In genomic region chr2:109916782-109917495, GRCm38 (mm10) we compare ENCODE assay signal across 8 mouse cellular contexts. TPM values are rescaled to one million over a fixed set of nuclear protein-coding genes. Genes with fewer than 3 reads are reported as not detected.
DNase-seq lines count a peak whose midpoint lies in the region; ATAC-seq and TF ChIP-seq lines count a peak whose summit lies in the region.

No protein-coding gene starts in this region.

- no peaks in the 10 kb centered on the region for H3K79me2 ChIP-seq in heart, adult 2 months (replicated peaks; ENCODE audit: control insufficient read depth, insufficient read depth, low read length)

- TF ChIP-seq POLR2A in heart, adult 2 months (IDR thresholded peaks at IDR 0.05; ENCODE audit: insufficient read depth, low read depth, low read length) = no peak
- TF ChIP-seq POLR2A in ES-Bruce4 (IDR thresholded peaks at IDR 0.05; ENCODE audit: insufficient read depth, low read length) = no peak

- no peak for ATAC-seq in forebrain, embryonic 13.5 days
- ATAC-seq in liver, embryonic 13.5 days (ENCODE audit: low read depth) = no peak

- no peaks in the 10 kb centered on the region for H3K27me3 ChIP-seq in heart, adult 2 months (ENCODE audit: control insufficient read depth, insufficient read depth, low read length)
- H3K27me3 ChIP-seq in ES-Bruce4 (ENCODE audit: control insufficient read depth, insufficient read depth, low read length, poor library complexity, severe bottlenecking) = no peaks in the 10 kb centered on the region
- H3K27me3 ChIP-seq in forebrain, embryonic 13.5 days = peaks cover 37% of the 10 kb centered on the region
- peaks cover 4% of the 10 kb centered on the region; the same call in 1 of the 2 replicates for H3K27me3 ChIP-seq in liver, embryonic 13.5 days

- no peak for TF ChIP-seq EP300 in heart, adult 2 months (IDR thresholded peaks at IDR 0.05; ENCODE audit: insufficient read depth, low read depth, low read length)
- TF ChIP-seq EP300 in ES-Bruce4 (IDR thresholded peaks at IDR 0.05; ENCODE audit: insufficient read depth, low read depth, low read length) = no peak

- H3K4me1 ChIP-seq in heart, adult 2 months (ENCODE audit: control insufficient read depth, insufficient read depth, low read length) = peaks cover 5% of the 10 kb centered on the region
- H3K4me1 ChIP-seq in ES-Bruce4 (ENCODE audit: control insufficient read depth, insufficient read depth, low read length) = no peaks in the 10 kb centered on the region
- H3K4me1 ChIP-seq in forebrain, embryonic 13.5 days = peaks cover 20% of the 10 kb centered on the region
- H3K4me1 ChIP-seq in liver, embryonic 13.5 days (replicated peaks) = peaks cover 48% of the 10 kb centered on the region

- TF ChIP-seq CTCF in heart, adult 2 months (IDR thresholded peaks at IDR 0.05) = no peak
- no peak for TF ChIP-seq CTCF in ES-Bruce4 (IDR thresholded peaks at IDR 0.05; ENCODE audit: low read depth, low read length)

- no peak for DNase-seq in heart, adult 2 months
- DNase-seq in heart, postnatal 10 days = no peak
- no peak for DNase-seq in liver, embryonic 13.5 days
- DNase-seq in thymus, adult 18-20 months = no peak
- no peak for DNase-seq in left cerebral cortex, postnatal 25 days (ENCODE audit: low spot score in 2 of 2)
- no peak for DNase-seq in adrenal gland, postnatal 25 days

- H3K9me3 ChIP-seq in ES-Bruce4 (replicated peaks; ENCODE audit: control insufficient read depth, insufficient read depth, low read length, poor library complexity, severe bottlenecking) = no peaks in the 10 kb centered on the region
- no peaks in the 10 kb centered on the region for H3K9me3 ChIP-seq in forebrain, embryonic 13.5 days (replicated peaks)
- H3K9me3 ChIP-seq in liver, embryonic 13.5 days (replicated peaks) = no peaks in the 10 kb centered on the region

- H3K9ac ChIP-seq in heart, adult 2 months (ENCODE audit: low read depth, low read length) = no peak overlapping the region
- peak overlapping the region; percentile 61 for H3K9ac ChIP-seq in ES-Bruce4 (ENCODE audit: low read depth, poor library complexity, severe bottlenecking)
- H3K9ac ChIP-seq in forebrain, embryonic 13.5 days = no peak overlapping the region
- peak overlapping the region; percentile 54 for H3K9ac ChIP-seq in liver, embryonic 13.5 days

- no peak overlapping the region; the same call in 1 of the 2 replicates for H3K27ac ChIP-seq in heart, adult 2 months
- peak overlapping the region; percentile 91 for H3K27ac ChIP-seq in ES-Bruce4 (ENCODE audit: insufficient read depth, low read length)
- H3K27ac ChIP-seq in forebrain, embryonic 13.5 days = no peak overlapping the region
- no peak overlapping the region for H3K27ac ChIP-seq in liver, embryonic 13.5 days

- intact Hi-C loops in heart, adult 2 months (cut with DNase I) = loop anchor here (2.0 to 5.0 kb wide), 3 partner anchors 26 to 100 kb away; partner anchors contain the start of genes Ccdc34 and Lin7c
- intact Hi-C loops in heart, postnatal 10 days (cut with DNase I) = loop anchor here (1.0 kb wide), 1 partner anchor 100 kb away; the partner anchor contains the start of gene Ccdc34
- intact Hi-C loops in left cerebral cortex, postnatal 25 days (cut with DNase I) = loop anchor here (5.0 to 10.0 kb wide), 2 partner anchors 100 to 448 kb away; partner anchors contain the start of genes Ccdc34 and Fibin

- peak overlapping the region; percentile 37 for H3K4me3 ChIP-seq in heart, adult 2 months
- H3K4me3 ChIP-seq in ES-Bruce4 (ENCODE audit: low read depth, low read length) = peak overlapping the region; percentile 40
- H3K4me3 ChIP-seq in forebrain, embryonic 13.5 days = peak overlapping the region; percentile 75
- H3K4me3 ChIP-seq in liver, embryonic 13.5 days (replicated peaks) = peak overlapping the region; percentile 82

- 19% methylated on average over 11 of the region's 11 CpGs for WGBS in heart, adult 2 months
- WGBS in forebrain, embryonic 13.5 days = 3% methylated on average over 11 of the region's 11 CpGs
- 9% methylated on average over 11 of the region's 11 CpGs for WGBS in liver, embryonic 13.5 days (ENCODE audit: insufficient replicate concordance)

- H3K4me2 ChIP-seq in forebrain, embryonic 13.5 days = peak overlapping the region; percentile 88
- peak overlapping the region; percentile 100 for H3K4me2 ChIP-seq in liver, embryonic 13.5 days

- peaks cover 5% of the 10 kb centered on the region; the same call in 1 of the 2 replicates for H3K36me3 ChIP-seq in heart, adult 2 months (ENCODE audit: control insufficient read depth, insufficient read depth, low read length)
- peaks cover 10% of the 10 kb centered on the region; the same call in 1 of the 2 replicates for H3K36me3 ChIP-seq in ES-Bruce4 (ENCODE audit: control insufficient read depth, insufficient read depth, low read length, poor library complexity, severe bottlenecking)
- no peaks in the 10 kb centered on the region for H3K36me3 ChIP-seq in forebrain, embryonic 13.5 days (ENCODE audit: poor library complexity, severe bottlenecking)
- no peaks in the 10 kb centered on the region for H3K36me3 ChIP-seq in liver, embryonic 13.5 days

RNA-seq across cellular contexts. Expression of gene Lgr4, which starts 0.5 kb away (rescaled TPM):
- total RNA-seq in heart, adult 2 months (2021) = 10 to 100 TPM; 22.1 to 23.7 TPM
- 13.5 and 22.7 TPM in 2 replicates for polyA plus RNA-seq in heart, adult 2 months (2012; rRNA removed)
- 10 to 100 TPM; 34.3 to 36.6 TPM for total RNA-seq in heart, postnatal 10 days (2021)
- polyA plus RNA-seq in ES-Bruce4 (2011; ENCODE audit: insufficient read depth, insufficient read length, low read depth, missing spikeins) = 56.5 and 64.2 TPM in 2 replicates
- 2.7 and 3.5 TPM in 2 replicates for polyA plus RNA-seq in forebrain, embryonic 13.5 days (2015; fragmentation: Nextera tagmentation; extraction: Ambion mirVana)
- 3.1 and 3.9 TPM in 2 replicates for polyA plus RNA-seq in liver, embryonic 13.5 days (2015; fragmentation: Nextera tagmentation; extraction: Ambion mirVana)
- total RNA-seq in left cerebral cortex, postnatal 25 days (2021) = 10 to 100 TPM; 24.3 to 27.4 TPM
- 222 and 259 TPM in 2 replicates for total RNA-seq in adrenal gland, postnatal 25 days (2021)

RNA-seq across cellular contexts. Expression of gene Lin7c, which starts 26.3 kb away (rescaled TPM):
- 10 to 100 TPM; 43.3 to 43.6 TPM for total RNA-seq in heart, adult 2 months (2021)
- 6.9 and 15.6 TPM in 2 replicates for polyA plus RNA-seq in heart, adult 2 months (2012; rRNA removed)
- total RNA-seq in heart, postnatal 10 days (2021) = 10 to 100 TPM; 55.1 to 56.9 TPM
- 131 and 139 TPM in 2 replicates for polyA plus RNA-seq in ES-Bruce4 (2011; ENCODE audit: insufficient read depth, insufficient read length, low read depth, missing spikeins)
- polyA plus RNA-seq in forebrain, embryonic 13.5 days (2015; fragmentation: Nextera tagmentation; extraction: Ambion mirVana) = 139 and 151 TPM in 2 replicates
- 20.0 and 24.4 TPM in 2 replicates for polyA plus RNA-seq in liver, embryonic 13.5 days (2015; fragmentation: Nextera tagmentation; extraction: Ambion mirVana)
- 10 to 100 TPM; 74.6 to 75.6 TPM for total RNA-seq in left cerebral cortex, postnatal 25 days (2021)
- 61.6 and 88.7 TPM in 2 replicates for total RNA-seq in adrenal gland, postnatal 25 days (2021)

Comparison
In these comparisons a context has a peak if more than half of its experiments do, and no peak if none do; other contexts are left out.
1. H3K9ac ChIP-seq: peak in ES-Bruce4 (single experiment) and liver, embryonic 13.5 days (single experiment); none in heart, adult 2 months (single experiment) and forebrain, embryonic 13.5 days (single experiment).
2. Peak in every context shown above with its lines, with median percentiles within 50 percentile points of each other: H3K4me3 ChIP-seq.